Mouse (Mus musculus) lung, embryonic 14.5 days (tissue): ENCODE results near the gene Pdik1l. TPM values are rescaled to one million over a fixed set of nuclear protein-coding genes. Genes with fewer than 3 reads are reported as not detected.
A peak's percentile ranks its signal among the peaks of the same experiment; 100 is the strongest.

Experiments used
- ATAC-seq: fragments of 200-750 bp; cut with Nextera tagmentation; 2 replicates; pipeline ENCODE4 v1.8.0; 2017; ENCODE audit warnings: mild to moderate bottlenecking, moderate TSS enrichment, moderate library complexity; ENCODE audit not compliant: insufficient read depth
- DNase-seq: peaks from one replicate; pipeline ENCODE4 v3.0.0-alpha.2; 2015
- H3K27ac ChIP-seq: fragments of 300-500 bp; sonication (generic); 2 replicates; pipeline ENCODE4 v1.5.1; 2014; ENCODE audit warnings: low read depth, mild to moderate bottlenecking, moderate library complexity
- H3K27me3 ChIP-seq: fragments of 300-500 bp; sonication (generic); 2 replicates; pipeline ENCODE4 v1.6.1; 2014; ENCODE audit warnings: low read length, control low read depth; ENCODE audit not compliant: insufficient read depth
- H3K36me3 ChIP-seq: fragments of 300-500 bp; sonication (generic); 2 replicates; pipeline ENCODE4 v1.6.1; 2014; ENCODE audit warnings: control low read depth; ENCODE audit not compliant: insufficient read depth
- H3K4me1 ChIP-seq: fragments of 300-500 bp; sonication (generic); 2 replicates; pipeline ENCODE4 v1.6.1; 2014; ENCODE audit warnings: antibody characterized with exemption, control low read depth; ENCODE audit not compliant: insufficient read depth
- H3K4me2 ChIP-seq: fragments of 300-500 bp; sonication (generic); 2 replicates; pipeline ENCODE4 v1.6.1; 2014; ENCODE audit warnings: mild to moderate bottlenecking
- H3K4me3 ChIP-seq: fragments of 300-500 bp; sonication (generic); 2 replicates; pipeline ENCODE4 v1.5.1; 2014; ENCODE audit warnings: low read depth, low read length
- H3K9ac ChIP-seq: fragments of 300-500 bp; sonication (generic); 2 replicates; pipeline ENCODE4 v1.6.1; 2014
- H3K9me3 ChIP-seq: fragments of 300-500 bp; sonication (generic); 2 replicates; pipeline ENCODE4 v1.6.1; 2016; ENCODE audit warnings: low read depth, low read length, control low read depth
- CTCF ChIP-seq: IDR thresholded peaks from 2 replicates; pipeline ENCODE4 v1.5.1; 2016; ENCODE audit warnings: antibody characterized with exemption, low read depth
- WGBS: fragments of 180-500 bp; shearing (Covaris S2); extraction: QIAGEN DNeasy Blood & Tissue Kit; methylation state at CpG from one replicate; pipeline ENCODE4 v1.1.7; 2014; 5-methylcytosine and 5-hydroxymethylcytosine counted together
- polyA plus RNA-seq: library from polyadenylated mRNA; unstranded; fragments of >200 nt; fragmentation: Nextera tagmentation; extraction: Ambion mirVana; gene quantifications from 2 replicates; pipeline ENCODE4 v1.2.1, GENCODE M21; 2014

Gene Pdik1l
- polyA plus RNA-seq, 1 experiment from 2014 or later, result 21.4 TPM

DNA sequence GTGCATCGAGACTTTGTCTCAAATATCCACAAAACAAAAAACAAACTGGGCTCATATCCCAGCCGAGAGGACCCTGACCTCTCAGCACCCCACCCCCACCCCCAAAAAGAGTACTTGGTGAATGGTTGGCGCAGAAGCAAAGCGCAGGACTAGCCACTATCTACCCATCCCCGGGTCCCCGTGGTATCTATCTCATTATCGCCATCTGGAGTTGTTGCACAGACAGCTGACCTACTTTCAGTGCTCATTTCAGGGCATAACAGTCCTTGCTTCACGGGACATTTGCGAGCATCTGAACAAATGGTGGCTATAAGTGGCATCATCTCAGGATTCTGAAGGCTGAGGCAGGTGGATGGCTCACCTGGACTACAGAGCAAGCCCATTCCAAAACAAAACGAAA is 49.0 kb downstream of the Pdik1l start:
- Histone ChIP-seq H3K9ac (no peak overlapping the region), H3K27me3 (no peaks in the 10 kb centered on the region; the same call in 1 of the 2 replicates), H3K4me1 (no peaks in the 10 kb centered on the region), H3K9me3 (no peaks in the 10 kb centered on the region), H3K4me3 (peak overlapping the region; percentile 39), H3K36me3 (no peaks in the 10 kb centered on the region), H3K27ac (no peak overlapping the region), H3K4me2 (peak overlapping the region; percentile 56)
- WGBS, result 10% methylated on average over 10 of the region's 10 CpGs
- no peak; the same call in 1 of the 2 replicates for ATAC-seq
- no peak for TF ChIP-seq CTCF
- no peak for DNase-seq

GRCm38 (mm10) chr4:134238279-134238651 is 49.4 kb downstream of the Pdik1l start, which contains the start of gene Cnksr1:
Gene Cnksr1 (minus strand): TSS chr4:134238399.
- peak within 1 kb of the TSS; percentile 56 for H3K4me2 ChIP-seq
- H3K9ac ChIP-seq, result peak within 1 kb of the TSS; percentile 43
- no peaks in the 10 kb centered on the region; the same call in 1 of the 2 replicates for H3K27me3 ChIP-seq
- no peaks in the 10 kb centered on the region for H3K4me1 ChIP-seq
- peak within 1 kb of the TSS; percentile 39 for H3K4me3 ChIP-seq
- ATAC-seq (peak; percentile 89), DNase-seq (peak; percentile 83)
- H3K27ac ChIP-seq, result peak within 1 kb of the TSS; percentile 46; the same call in 1 of the 2 replicates
- H3K9me3 ChIP-seq, result no peaks in the 10 kb centered on the region
- H3K36me3 ChIP-seq, result no peaks in the 10 kb centered on the region
- TF ChIP-seq CTCF, result no peak
- WGBS, result 2% methylated on average over 18 of the region's 18 CpGs

DNA sequence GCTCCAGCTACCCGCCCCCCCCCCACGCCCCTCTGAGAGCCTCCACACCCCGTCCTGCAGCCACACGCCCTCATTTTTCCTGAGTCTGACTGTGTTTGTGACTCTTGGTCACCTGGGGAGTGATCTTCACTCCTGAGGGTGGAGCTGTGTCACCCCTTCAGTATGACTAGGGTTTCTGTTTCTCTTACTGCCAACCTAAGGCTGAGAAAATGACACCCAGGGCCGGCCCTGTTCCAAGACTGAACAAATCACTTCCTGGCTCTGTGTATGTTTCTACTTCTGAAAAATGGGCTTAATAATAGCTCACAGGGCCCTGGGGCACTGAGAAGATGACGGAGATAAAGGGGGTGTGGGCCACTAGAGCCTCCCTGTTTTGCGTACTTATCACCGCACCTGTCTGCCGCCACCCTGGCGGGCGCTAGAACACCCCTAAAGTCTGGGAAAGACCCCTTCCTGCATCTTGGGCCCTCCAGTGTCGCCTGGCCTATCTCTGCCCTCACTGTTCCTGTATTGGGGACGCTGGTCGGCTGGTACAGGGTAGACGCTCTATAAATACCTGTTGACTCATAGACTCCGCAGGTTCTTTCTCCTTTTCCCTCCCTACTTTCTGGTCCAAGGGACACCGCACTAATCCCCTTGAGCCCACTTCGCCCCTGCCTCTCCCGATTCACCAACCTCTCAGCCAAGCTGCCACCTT is 50.0 kb downstream of the Pdik1l start:
- Histone ChIP-seq H3K4me2 (peak overlapping the region; percentile 56), H3K4me3 (peak overlapping the region; percentile 39), H3K27me3 (no peaks in the 10 kb centered on the region; the same call in 1 of the 2 replicates), H3K27ac (peak overlapping the region; percentile 46; the same call in 1 of the 2 replicates), H3K9ac (peak overlapping the region; percentile 43), H3K36me3 (no peaks in the 10 kb centered on the region), H3K4me1 (no peaks in the 10 kb centered on the region), H3K9me3 (no peaks in the 10 kb centered on the region)
- TF ChIP-seq CTCF, result no peak
- ATAC-seq (peak; percentile 50; the same call in 1 of the 2 replicates), DNase-seq (no peak)
- WGBS, result 11% methylated on average over 19 of the region's 19 CpGs

GRCm38 (mm10) chr4:134234876-134235275 is 52.8 kb downstream of the Pdik1l start:
- Histone ChIP-seq H3K4me1 (no peaks in the 10 kb centered on the region), H3K36me3 (0 out of 2 replicates have a peak, but pooled peaks cover 3% of the 10 kb centered on the region), H3K27ac (no peak overlapping the region), H3K9ac (no peak overlapping the region), H3K4me2 (no peak overlapping the region), H3K9me3 (no peaks in the 10 kb centered on the region), H3K4me3 (no peak overlapping the region), H3K27me3 (no peaks in the 10 kb centered on the region; the same call in 1 of the 2 replicates)
- DNase-seq (no peak), ATAC-seq (no peak)
- WGBS, result 73% methylated on average over 5 of the region's 5 CpGs
- TF ChIP-seq CTCF, result no peak

- no peak for TF ChIP-seq CTCF
- DNase-seq, result no peak
- H3K4me2 ChIP-seq, result no peak overlapping the region
- H3K27ac ChIP-seq, result no peak overlapping the region
- H3K27me3 ChIP-seq, result no peaks in the 10 kb centered on the region; the same call in 1 of the 2 replicates
- ATAC-seq, result no peak
- no peaks in the 10 kb centered on the region for H3K4me1 ChIP-seq
- 21% methylated on average over 8 of the region's 8 CpGs for WGBS
- H3K36me3 ChIP-seq, result 0 out of 2 replicates have a peak, but pooled peaks cover 3% of the 10 kb centered on the region
- H3K4me3 ChIP-seq, result no peak overlapping the region
- no peak overlapping the region for H3K9ac ChIP-seq
- H3K9me3 ChIP-seq, result no peaks in the 10 kb centered on the region
These were observed 57.3 kb downstream of the Pdik1l start for GRCm38 (mm10) chr4:134230431-134230830.

DNA sequence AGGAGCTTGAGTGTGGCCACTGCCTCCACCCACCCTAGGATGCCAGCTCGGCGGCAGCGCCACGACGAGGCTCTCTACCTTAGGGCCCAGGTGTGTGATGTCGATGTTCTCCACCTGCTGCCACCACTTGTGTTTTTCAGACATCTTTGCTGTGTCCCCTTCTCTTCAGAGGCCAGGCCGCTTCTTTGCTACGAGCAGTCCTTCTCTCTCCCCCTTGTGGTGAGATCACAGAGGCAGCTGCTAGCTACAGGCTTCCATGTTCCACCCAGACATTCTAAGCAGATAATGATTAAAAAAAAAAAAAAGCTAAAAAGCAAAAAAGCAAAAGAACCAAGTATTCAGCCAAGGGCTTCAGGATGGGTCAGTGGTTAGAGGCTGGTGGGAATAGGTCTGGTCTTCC is 60.5 kb downstream of the Pdik1l start, which contains the start of gene Catsper4:
Gene Catsper4, minus strand, starts transcription at position 190 of the 400 bp plus-strand sequence.
- peak; percentile 33 for DNase-seq
- 0 out of 2 replicates have a peak, but pooled peaks cover 3% of the 10 kb centered on the region for H3K36me3 ChIP-seq
- peak; percentile 41; the same call in 1 of the 2 replicates for TF ChIP-seq CTCF
- H3K4me1 ChIP-seq, result no peaks in the 10 kb centered on the region
- H3K27ac ChIP-seq, result no peak within 1 kb of the TSS
- no peak within 1 kb of the TSS for H3K4me3 ChIP-seq
- ATAC-seq, result no peak
- H3K9ac ChIP-seq, result no peak within 1 kb of the TSS
- WGBS, result 55% methylated on average over 8 of the region's 8 CpGs
- no peaks in the 10 kb centered on the region for H3K9me3 ChIP-seq
- H3K27me3 ChIP-seq, result no peaks in the 10 kb centered on the region
- no peak within 1 kb of the TSS for H3K4me2 ChIP-seq

Other genes starting within 250 kb of the Pdik1l start
- not detected in 2 replicates for gene Zfp683, start 234.1 kb downstream of the Pdik1l start, polyA plus RNA-seq
- gene Crybg2, start 227.1 kb downstream of the Pdik1l start, polyA plus RNA-seq, result 2.9 and 4.0 TPM in 2 replicates
- 13.1 and 14.2 TPM in 2 replicates for gene Cd52, start 192.8 kb downstream of the Pdik1l start, polyA plus RNA-seq
- gene Ubxn11, start 185.3 kb downstream of the Pdik1l start, polyA plus RNA-seq, result 6.8 and 7.8 TPM in 2 replicates
- 384 and 400 TPM in 2 replicates for gene Sh3bgrl3, start 159.1 kb downstream of the Pdik1l start, polyA plus RNA-seq
- 35.7 and 37.9 TPM in 2 replicates for gene Cep85, start 100.8 kb downstream of the Pdik1l start, polyA plus RNA-seq
- not detected in 2 replicates for gene Gm7534, start 84.9 kb downstream of the Pdik1l start, polyA plus RNA-seq
- 0.12 TPM in 1 of 2 replicates, not detected in the other for gene Catsper4, start 60.5 kb downstream of the Pdik1l start, polyA plus RNA-seq
- 6.2 TPM in 2 replicates for gene Cnksr1, start 49.5 kb downstream of the Pdik1l start, polyA plus RNA-seq
- gene E130218I03Rik, start 44.2 kb downstream of the Pdik1l start, polyA plus RNA-seq, result 0.29 and 0.41 TPM in 2 replicates
- 16.4 and 17.5 TPM in 2 replicates for gene Zfp593, start 42.3 kb downstream of the Pdik1l start, polyA plus RNA-seq
- gene Gm30191, start 41.0 kb downstream of the Pdik1l start, polyA plus RNA-seq, result not detected in 2 replicates
- 10.2 and 11.6 TPM in 2 replicates for gene Grrp1, start 33.8 kb downstream of the Pdik1l start, polyA plus RNA-seq
- 0.28 TPM in 1 of 2 replicates, not detected in the other for gene Trim63, start 27.2 kb upstream of the Pdik1l start, polyA plus RNA-seq
- 0.05 TPM in 1 of 2 replicates, not detected in the other for gene Slc30a2, start 55.3 kb upstream of the Pdik1l start, polyA plus RNA-seq
- gene Extl1, start 96.0 kb upstream of the Pdik1l start, polyA plus RNA-seq, result 2.9 and 3.7 TPM in 2 replicates
- gene Pafah2, start 108.4 kb upstream of the Pdik1l start, polyA plus RNA-seq, result 10.5 and 12.2 TPM in 2 replicates
- 1,723 and 1,772 TPM in 2 replicates for gene Stmn1, start 180.4 kb upstream of the Pdik1l start, polyA plus RNA-seq
- 1.1 TPM in 2 replicates for gene Paqr7, start 208.8 kb upstream of the Pdik1l start, polyA plus RNA-seq
- gene Aunip, start 223.1 kb upstream of the Pdik1l start, polyA plus RNA-seq, result 9.6 and 10.7 TPM in 2 replicates
- 119 and 125 TPM in 2 replicates for gene Mtfr1l, start 247.5 kb upstream of the Pdik1l start, polyA plus RNA-seq